Mouse (Mus musculus): ENCODE results near the gene Wiz. TPM values are rescaled to one million over a fixed set of nuclear protein-coding genes. Genes with fewer than 3 reads are reported as not detected.

The Wiz gene
- total and polyA plus RNA-seq, 2 experiments from 2014 or later: 28.4 to 56.8 TPM

DNA sequence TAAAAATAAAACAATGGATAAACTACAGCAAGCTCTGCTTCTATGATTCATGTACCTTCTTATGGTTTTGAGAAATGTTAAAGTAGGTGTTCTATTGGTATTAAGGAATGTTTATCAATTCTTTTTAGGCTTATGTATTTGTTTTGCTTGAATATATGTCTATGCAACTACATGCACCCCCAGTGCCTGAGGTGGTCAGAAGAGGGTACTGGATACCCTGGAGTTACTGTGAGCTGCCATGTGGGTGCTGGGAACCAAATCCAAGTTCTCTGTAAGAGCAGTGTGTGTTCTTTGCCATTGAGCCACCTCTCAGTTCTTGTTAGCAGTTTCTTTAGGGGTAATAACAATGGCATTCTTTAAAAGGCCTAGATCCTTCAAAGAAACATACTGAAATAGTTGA, 37.5 kb downstream of the Wiz start:
- H3K4me2 ChIP-seq (ENCODE audit: low read depth, low read length): no peak overlapping the region
- DNase-seq (ENCODE audit: low spot score): no peak
- no peak overlapping the region for H3K27ac ChIP-seq
- no peak for TF ChIP-seq CTCF (IDR thresholded peaks at IDR 0.05; ENCODE audit: low read depth)
- 0 out of 2 replicates have a peak, but pooled peaks cover 6% of the 10 kb centered on the region for H3K4me1 ChIP-seq (ENCODE audit: insufficient read depth, low read length)
- no peaks in the 10 kb centered on the region for H3K27me3 ChIP-seq (ENCODE audit: insufficient read depth, low read length)
- no peak for ATAC-seq
- H3K9ac ChIP-seq (replicated peaks; ENCODE audit: low read length): no peak overlapping the region
- H3K9me3 ChIP-seq (ENCODE audit: low read length): no peaks in the 10 kb centered on the region
- peaks cover 28% of the 10 kb centered on the region for H3K36me3 ChIP-seq (ENCODE audit: insufficient read depth, low read length)
- H3K4me3 ChIP-seq (ENCODE audit: low read length): no peak overlapping the region

DNA sequence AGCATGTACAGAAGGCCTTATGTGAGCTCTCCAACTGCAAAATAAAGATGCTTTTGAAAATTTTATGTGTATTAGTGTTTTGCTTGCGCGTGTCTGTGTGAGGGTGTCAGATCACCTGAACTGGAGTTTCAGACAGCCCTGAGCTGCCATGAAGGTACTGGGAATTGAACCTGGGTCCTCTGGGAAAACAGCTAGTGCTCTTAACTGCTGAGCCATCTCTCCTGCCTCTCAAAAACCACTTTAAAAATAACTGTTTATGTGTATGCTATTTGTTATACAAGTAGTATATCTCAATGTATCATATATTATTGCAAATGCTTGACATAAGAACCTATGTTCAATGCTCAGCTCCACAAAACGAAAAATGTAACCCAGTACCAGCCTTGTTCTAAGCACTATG, 38.0 kb downstream of the Wiz start:
- no peak for TF ChIP-seq CTCF (IDR thresholded peaks at IDR 0.05; ENCODE audit: low read depth)
- no peak overlapping the region for H3K4me3 ChIP-seq (ENCODE audit: low read length)
- ATAC-seq: no peak

DNA sequence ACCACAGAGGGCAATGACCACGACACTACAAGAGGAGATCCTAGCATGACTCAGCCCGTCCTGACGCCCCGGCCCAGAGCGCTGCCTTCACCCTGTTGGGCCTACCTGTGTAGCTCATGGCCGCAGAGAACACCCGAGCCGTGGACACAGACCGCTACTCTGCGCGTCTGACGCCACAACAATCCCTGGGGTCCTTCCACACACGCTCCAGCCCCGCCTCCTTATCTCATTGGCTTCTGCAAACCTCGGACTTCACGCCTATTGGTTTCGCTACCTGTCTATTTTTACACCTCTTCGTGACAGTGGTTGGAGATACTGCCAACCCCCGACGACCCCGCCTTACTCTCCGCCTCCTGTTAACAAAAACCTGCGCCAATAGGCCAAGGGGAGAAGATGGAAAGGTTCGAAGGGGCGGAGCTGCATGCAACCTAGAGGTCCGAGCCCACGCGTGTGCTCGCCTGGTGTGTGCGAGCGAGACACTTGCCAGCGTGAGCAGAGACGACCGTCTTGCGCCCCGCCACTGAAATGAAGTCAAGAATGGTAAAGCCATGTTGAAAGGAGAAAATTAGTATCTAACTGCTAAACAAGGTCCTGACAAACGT, 38.8 kb downstream of the Wiz start, which contains the start of gene Akap8l:
TSS of gene Akap8l (minus strand) at position 226 of the 602 bp plus-strand sequence.
- peak within 1 kb of the TSS; percentile 84 for H3K4me3 ChIP-seq (ENCODE audit: low read length)
- peak within 1 kb of the TSS; percentile 95 for H3K27ac ChIP-seq
- no peaks in the 10 kb centered on the region for H3K27me3 ChIP-seq (ENCODE audit: insufficient read depth, low read length)
- peak within 1 kb of the TSS; percentile 93 for H3K9ac ChIP-seq (replicated peaks; ENCODE audit: low read length)
- DNase-seq (ENCODE audit: low spot score): peak; percentile 99
- peaks cover 16% of the 10 kb centered on the region for H3K36me3 ChIP-seq (ENCODE audit: insufficient read depth, low read length)
- H3K4me2 ChIP-seq (ENCODE audit: low read depth, low read length): peak within 1 kb of the TSS; percentile 93
- under 1% methylated on average over 37 of the region's 37 CpGs for WGBS
- TF ChIP-seq CTCF (IDR thresholded peaks at IDR 0.05; ENCODE audit: low read depth): no peak
- H3K4me1 ChIP-seq (ENCODE audit: insufficient read depth, low read length): 0 out of 2 replicates have a peak, but pooled peaks cover 6% of the 10 kb centered on the region
- peak; percentile 96 for ATAC-seq
- H3K9me3 ChIP-seq (ENCODE audit: low read length): no peaks in the 10 kb centered on the region

More for the DNA sequence above, 38.0 kb downstream of the Wiz start:
- Histone ChIP-seq H3K27ac (no peak overlapping the region), H3K9me3 (ENCODE audit: low read length) (no peaks in the 10 kb centered on the region), H3K4me2 (ENCODE audit: low read depth, low read length) (peak overlapping the region; percentile 93; the same call in 1 of the 2 replicates), H3K4me1 (ENCODE audit: insufficient read depth, low read length) (0 out of 2 replicates have a peak, but pooled peaks cover 6% of the 10 kb centered on the region), H3K36me3 (ENCODE audit: insufficient read depth, low read length) (peaks cover 24% of the 10 kb centered on the region), H3K27me3 (ENCODE audit: insufficient read depth, low read length) (no peaks in the 10 kb centered on the region), H3K9ac (replicated peaks; ENCODE audit: low read length) (no peak overlapping the region)
- DNase-seq (ENCODE audit: low spot score): no peak
- 78% methylated on average over 3 of the region's 3 CpGs for WGBS

DNA sequence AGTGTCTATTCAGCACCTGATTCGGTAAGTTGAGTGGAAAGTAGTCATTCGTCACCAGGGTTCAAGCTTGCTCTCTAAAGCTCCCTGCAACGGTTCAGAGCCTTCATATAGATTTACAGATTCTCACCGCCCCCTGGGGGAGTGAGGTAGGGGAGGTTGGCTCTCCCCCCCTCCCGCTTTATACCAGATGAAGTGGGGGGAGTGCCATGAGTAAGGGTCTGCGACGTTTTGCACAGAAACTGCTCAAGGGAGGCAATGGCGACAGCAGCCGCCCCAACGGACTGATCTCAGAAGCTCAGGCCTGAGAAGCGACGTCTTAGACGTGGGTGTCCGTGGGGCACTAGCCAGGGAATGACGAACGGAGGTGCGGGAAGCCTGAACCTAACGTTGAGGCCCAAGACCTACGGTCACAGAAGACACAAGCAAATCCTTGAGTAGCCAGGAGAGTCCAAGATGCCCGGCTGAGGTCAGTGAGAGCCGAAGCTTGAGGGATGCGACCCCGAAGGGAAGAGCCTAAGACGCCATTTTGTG, 39.3 kb downstream of the Wiz start:
- Histone ChIP-seq H3K4me1 (ENCODE audit: insufficient read depth, low read length) (0 out of 2 replicates have a peak, but pooled peaks cover 6% of the 10 kb centered on the region), H3K27me3 (ENCODE audit: insufficient read depth, low read length) (no peaks in the 10 kb centered on the region), H3K27ac (peak overlapping the region; percentile 95), H3K9me3 (ENCODE audit: low read length) (no peaks in the 10 kb centered on the region), H3K4me3 (ENCODE audit: low read length) (peak overlapping the region; percentile 84), H3K4me2 (ENCODE audit: low read depth, low read length) (peak overlapping the region; percentile 93), H3K9ac (replicated peaks; ENCODE audit: low read length) (peak overlapping the region; percentile 93), H3K36me3 (ENCODE audit: insufficient read depth, low read length) (peaks cover 10% of the 10 kb centered on the region)
- under 1% methylated on average over 24 of the region's 24 CpGs for WGBS
- ATAC-seq (no peak; the same call in none of the 2 replicates), DNase-seq (ENCODE audit: low spot score) (peak; percentile 56)
- 0 out of 2 replicates have a peak, but pooled peaks have one; percentile 4 for TF ChIP-seq CTCF (IDR thresholded peaks at IDR 0.05; ENCODE audit: low read depth)

DNA sequence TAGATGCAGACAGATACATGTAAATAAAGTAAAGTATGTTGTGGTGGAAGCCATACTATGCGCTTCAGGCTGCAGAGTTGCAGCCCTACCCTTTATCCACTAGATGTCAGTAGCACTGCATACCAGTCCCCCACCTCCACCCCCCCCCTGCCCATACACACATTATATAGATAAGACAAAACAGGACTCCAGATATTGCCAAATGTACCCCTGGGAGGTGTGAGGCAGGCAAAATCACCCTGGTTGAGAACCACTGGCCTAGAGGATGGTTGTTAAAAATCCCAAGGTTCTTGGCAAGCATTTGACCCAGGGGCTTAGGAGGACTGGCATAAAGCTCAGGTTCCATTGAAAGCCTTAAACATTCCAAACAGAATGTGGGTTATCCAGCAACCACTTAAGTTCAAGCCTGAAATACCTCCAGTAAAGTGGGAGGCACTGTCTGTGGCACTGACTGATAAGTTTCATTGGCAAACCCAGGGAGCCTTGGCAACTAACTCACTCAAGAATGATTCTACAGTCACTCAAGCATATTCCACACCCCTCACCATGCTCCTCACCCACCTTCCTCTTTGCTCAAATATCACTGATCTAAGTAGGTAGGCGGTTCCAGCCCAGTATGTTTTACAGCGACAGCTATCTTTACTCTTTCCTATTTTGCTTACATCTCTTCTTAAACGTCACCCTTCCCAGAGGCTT, 40.1 kb downstream of the Wiz start:
- Histone ChIP-seq H3K27ac (peak overlapping the region; percentile 95), H3K4me3 (ENCODE audit: low read length) (peak overlapping the region; percentile 84), H3K4me2 (ENCODE audit: low read depth, low read length) (peak overlapping the region; percentile 93), H3K36me3 (ENCODE audit: insufficient read depth, low read length) (peaks cover 6% of the 10 kb centered on the region; the same call in 1 of the 2 replicates), H3K27me3 (ENCODE audit: insufficient read depth, low read length) (no peaks in the 10 kb centered on the region), H3K4me1 (ENCODE audit: insufficient read depth, low read length) (0 out of 2 replicates have a peak, but pooled peaks cover 5% of the 10 kb centered on the region), H3K9me3 (ENCODE audit: low read length) (no peaks in the 10 kb centered on the region), H3K9ac (replicated peaks; ENCODE audit: low read length) (peak overlapping the region; percentile 93)
- DNase-seq (ENCODE audit: low spot score): peak; percentile 71
- peak; percentile 93 for TF ChIP-seq CTCF (IDR thresholded peaks at IDR 0.05; ENCODE audit: low read depth)
- peak; percentile 27; the same call in 1 of the 2 replicates for ATAC-seq
- WGBS: 15% methylated on average over 4 of the region's 4 CpGs

DNA sequence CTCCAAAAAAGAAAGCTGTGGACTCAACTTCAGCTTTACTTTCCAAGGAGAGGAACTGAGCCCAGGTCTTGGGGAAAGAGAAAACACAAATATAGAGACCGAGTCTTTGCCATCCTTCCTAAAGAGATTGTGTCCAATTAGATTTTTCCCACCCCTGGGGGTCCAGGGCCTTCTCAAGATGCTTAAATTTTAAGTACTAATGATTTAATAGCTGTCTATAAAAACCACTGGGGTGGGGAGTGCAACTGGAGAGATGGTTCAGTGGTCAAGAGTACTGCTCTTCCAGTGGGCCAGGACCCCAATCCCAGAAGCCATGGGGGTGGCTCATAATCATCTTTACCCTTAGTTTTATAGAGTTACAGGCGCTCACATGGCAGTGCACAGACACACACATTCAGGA, 40.8 kb downstream of the Wiz start:
- H3K36me3 ChIP-seq (ENCODE audit: insufficient read depth, low read length): peaks cover 3% of the 10 kb centered on the region
- no peak overlapping the region for H3K27ac ChIP-seq
- 88% methylated on average over 2 of the region's 2 CpGs for WGBS
- H3K4me2 ChIP-seq (ENCODE audit: low read depth, low read length): peak overlapping the region; percentile 93
- TF ChIP-seq CTCF (IDR thresholded peaks at IDR 0.05; ENCODE audit: low read depth): no peak
- no peaks in the 10 kb centered on the region for H3K9me3 ChIP-seq (ENCODE audit: low read length)
- no peak overlapping the region for H3K9ac ChIP-seq (replicated peaks; ENCODE audit: low read length)
- ATAC-seq: no peak
- no peak for DNase-seq (ENCODE audit: low spot score)
- H3K4me3 ChIP-seq (ENCODE audit: low read length): peak overlapping the region; percentile 84; the same call in 1 of the 2 replicates
- no peaks in the 10 kb centered on the region for H3K27me3 ChIP-seq (ENCODE audit: insufficient read depth, low read length)
- 0 out of 2 replicates have a peak, but pooled peaks cover 3% of the 10 kb centered on the region for H3K4me1 ChIP-seq (ENCODE audit: insufficient read depth, low read length)
